Mouse (Mus musculus): Measurements from ENCODE around the gene Gm17509. TPM values are rescaled to one million over a fixed set of nuclear protein-coding genes. Genes with fewer than 3 reads are reported as not detected.

Gm17509 gene
- total RNA-seq, 1 experiment from 2014 or later, result 0.74 TPM

Other genes with a start within 250 kb of the Gm17509 start
- 76.8 and 100 TPM in 2 replicates for gene Parp8, start 195.5 kb downstream of the Gm17509 start, total RNA-seq (2017)
- 349 and 424 TPM in 2 replicates for gene Emb, start 12.5 kb downstream of the Gm17509 start, total RNA-seq (2017)

Data from hematopoietic stem cell, adult 5-6 weeks (primary cell).